Mouse (Mus musculus) erythroid progenitor cell, adult 5-6 weeks (primary cell): ENCODE data around the gene Dstyk. TPM values are rescaled to one million over a fixed set of nuclear protein-coding genes. Genes with fewer than 3 reads are reported as not detected.
"Not testable (repeated sequence)": the region's sequence is repeated elsewhere in the genome, so short reads cannot be mapped to it uniquely, and the experiment has no call there.

Experiments
- ATAC-seq: replicated peaks from 2 replicates; pipeline ENCODE4 v1.8.0; 2016; ENCODE audit warnings: moderate number of reproducible peaks, mild to moderate bottlenecking, moderate TSS enrichment, inconsistent platforms; ENCODE audit not compliant: poor library complexity, low FRiP score, severe bottlenecking
- total RNA-seq, 2 experiments: library from RNA; stranded (forward) in 1 of 2; stranded (reverse) in 1 of 2; fragments of 150-400 nt in 1 of 2; fragments of 186-747, 209-891 nt in 1 of 2; gene quantifications; 2 replicates each; pipeline versions ENCODE4 v1.2.3 to v1.2.4; 2015 to 2017; ENCODE audit warnings: low replicate concordance in 2 of 2

Gene Dstyk
- total RNA-seq, 2 experiments from 2014 or later: 31.4 to 34.3 TPM

- no peak for ATAC-seq
Observed at GRCm38 (mm10) chr1:132431716-132432115, 14.4 kb downstream of the Dstyk start.

GRCm38 (mm10) chr1:132433349-132433748, 16.0 kb downstream of the Dstyk start:
- ATAC-seq: no peak

DNA sequence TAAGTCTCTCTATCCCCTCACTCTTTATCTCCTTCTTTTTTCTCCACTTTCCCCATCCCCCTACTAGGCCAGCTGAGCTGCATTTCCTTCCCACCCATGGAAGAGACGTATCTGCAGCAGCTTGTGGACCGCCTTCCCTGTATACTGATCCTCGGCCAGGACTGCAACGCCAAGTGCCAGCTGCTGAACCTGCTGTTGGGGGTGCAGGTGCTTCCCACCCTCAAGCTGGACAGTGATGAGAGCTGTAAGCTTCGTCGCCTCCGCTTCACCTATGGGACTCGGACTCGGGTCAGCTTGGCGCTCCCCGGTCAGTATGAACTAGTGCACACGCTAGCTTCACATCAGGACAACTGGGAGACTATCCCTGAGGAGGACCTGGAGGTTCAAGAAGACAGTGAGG, 16.7 kb downstream of the Dstyk start:
- no peak for ATAC-seq

DNA sequence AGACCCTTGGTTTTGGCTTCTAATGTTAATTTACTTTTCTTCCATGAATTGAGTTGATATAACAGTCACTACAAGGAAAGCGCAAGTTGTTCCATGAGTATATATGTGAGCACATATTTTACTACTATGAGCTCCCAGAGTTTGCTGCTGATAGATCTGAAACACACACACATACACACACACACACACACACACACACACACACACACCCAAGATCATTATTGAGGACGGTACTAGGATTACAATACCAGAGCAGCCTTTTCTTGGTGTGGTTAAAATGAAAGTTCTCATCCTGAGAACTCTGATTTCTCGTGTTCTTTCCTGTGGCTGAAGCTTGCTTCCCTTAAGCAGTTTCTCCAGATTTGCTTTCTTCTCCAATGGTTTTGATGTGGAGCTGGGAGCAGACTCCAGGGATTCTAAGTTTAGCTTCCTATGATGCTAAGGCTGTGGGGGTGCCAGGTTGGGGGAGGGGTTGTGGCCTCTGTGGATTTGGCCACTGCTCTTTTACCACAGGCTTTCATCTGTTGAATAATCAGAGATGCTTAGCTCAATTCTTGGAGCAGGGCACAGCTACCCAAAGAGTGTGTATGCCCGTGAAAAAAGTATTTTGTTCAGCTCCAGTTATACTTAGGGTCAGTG, 19.1 kb downstream of the Dstyk start:
- ATAC-seq: no peak

GRCm38 (mm10) chr1:132436960-132437359, 19.6 kb downstream of the Dstyk start:
- ATAC-seq: no peak

GRCm38 (mm10) chr1:132437389-132437788, 20.0 kb downstream of the Dstyk start:
- no peak for ATAC-seq

- no peak for ATAC-seq
Observed at GRCm38 (mm10) chr1:132440896-132441435, 23.6 kb downstream of the Dstyk start.

DNA sequence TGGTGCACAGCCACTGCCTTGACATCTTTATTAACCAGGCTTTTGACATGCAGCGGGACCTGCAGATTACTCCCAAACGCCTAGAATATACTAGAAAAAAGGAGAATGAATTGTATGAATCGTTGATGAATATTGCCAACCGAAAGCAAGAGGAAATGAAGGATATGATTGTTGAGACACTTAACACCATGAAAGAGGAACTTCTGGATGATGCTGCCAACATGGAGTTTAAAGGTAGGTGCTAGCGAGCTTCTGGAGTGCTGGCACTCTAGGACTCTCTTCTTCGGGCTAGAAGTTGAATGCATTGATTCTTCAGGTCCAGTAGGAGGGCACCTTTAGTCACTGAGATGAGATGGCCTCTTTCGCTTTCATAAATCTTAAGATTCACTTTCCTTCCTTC, 32.4 kb downstream of the Dstyk start:
- no peak for ATAC-seq

GRCm38 (mm10) chr1:132464651-132465050, 47.3 kb downstream of the Dstyk start:
- no peak for ATAC-seq

GRCm38 (mm10) chr1:132468926-132469325, 51.6 kb downstream of the Dstyk start:
- ATAC-seq: no peak

DNA sequence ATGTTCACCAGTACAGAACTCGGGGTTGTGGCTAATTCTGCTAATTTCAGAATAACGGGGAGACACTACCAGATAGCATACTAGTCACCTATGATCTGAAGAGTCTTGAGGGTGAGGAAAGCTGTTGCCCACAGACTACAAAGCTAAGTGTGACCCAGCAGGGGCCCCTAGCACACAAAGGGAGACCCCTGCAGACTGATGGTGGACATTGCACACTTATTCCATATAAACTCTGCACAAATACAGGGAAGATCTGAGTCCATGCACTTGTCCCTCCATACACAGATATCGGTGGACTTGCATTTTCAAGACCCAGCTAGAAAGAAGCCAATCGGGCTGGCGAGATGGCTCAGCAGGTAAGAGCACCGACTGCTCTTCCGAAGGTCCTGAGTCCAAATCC, 52.2 kb downstream of the Dstyk start:
- ATAC-seq: no peak

DNA sequence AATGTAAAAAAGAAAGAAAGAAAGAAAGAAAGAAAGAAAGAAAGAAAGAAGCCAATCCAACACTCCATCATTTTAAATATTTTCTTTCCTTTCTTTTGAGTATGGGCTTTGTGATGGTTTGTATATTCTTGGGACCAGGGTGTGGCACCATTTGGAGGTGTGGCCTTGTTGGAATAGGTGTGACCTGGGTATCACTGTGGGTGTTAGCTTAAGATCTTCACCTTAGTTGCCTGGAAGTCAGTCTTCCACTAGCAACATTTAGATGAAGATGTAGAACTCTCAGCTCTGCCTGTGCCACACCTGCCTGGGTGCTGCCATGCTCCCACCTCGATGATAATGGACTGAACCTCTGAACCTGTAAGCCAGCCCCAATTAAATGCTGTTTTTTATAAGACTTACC, 52.7 kb downstream of the Dstyk start:
- ATAC-seq: not testable (repeated sequence)

- no peak for ATAC-seq
Observed at GRCm38 (mm10) chr1:132471032-132471431, 53.7 kb downstream of the Dstyk start.

GRCm38 (mm10) chr1:132471499-132471898, 54.1 kb downstream of the Dstyk start:
- ATAC-seq: no peak

- ATAC-seq: no peak
Observed at GRCm38 (mm10) chr1:132472537-132472936, 55.2 kb downstream of the Dstyk start.

- no peak for ATAC-seq
Observed at GRCm38 (mm10) chr1:132474496-132474895, 57.1 kb downstream of the Dstyk start.

DNA sequence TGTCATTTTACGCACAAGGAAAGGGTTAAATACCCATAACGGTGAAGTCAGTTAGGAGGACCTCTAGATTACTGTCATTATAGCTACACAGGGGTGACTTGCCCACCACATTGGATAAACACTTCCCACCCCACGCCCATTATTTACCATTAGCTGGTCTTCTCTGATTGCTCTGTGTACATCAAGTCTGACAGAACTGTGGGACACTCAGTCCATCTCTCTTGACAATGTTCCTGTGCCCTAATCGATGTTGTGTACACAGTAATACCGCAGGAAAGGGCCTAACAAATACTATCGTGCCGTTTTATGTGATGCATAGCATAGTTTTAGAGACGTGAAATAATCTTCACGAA, 59.2 kb downstream of the Dstyk start:
- peak; percentile 45 for ATAC-seq

DNA sequence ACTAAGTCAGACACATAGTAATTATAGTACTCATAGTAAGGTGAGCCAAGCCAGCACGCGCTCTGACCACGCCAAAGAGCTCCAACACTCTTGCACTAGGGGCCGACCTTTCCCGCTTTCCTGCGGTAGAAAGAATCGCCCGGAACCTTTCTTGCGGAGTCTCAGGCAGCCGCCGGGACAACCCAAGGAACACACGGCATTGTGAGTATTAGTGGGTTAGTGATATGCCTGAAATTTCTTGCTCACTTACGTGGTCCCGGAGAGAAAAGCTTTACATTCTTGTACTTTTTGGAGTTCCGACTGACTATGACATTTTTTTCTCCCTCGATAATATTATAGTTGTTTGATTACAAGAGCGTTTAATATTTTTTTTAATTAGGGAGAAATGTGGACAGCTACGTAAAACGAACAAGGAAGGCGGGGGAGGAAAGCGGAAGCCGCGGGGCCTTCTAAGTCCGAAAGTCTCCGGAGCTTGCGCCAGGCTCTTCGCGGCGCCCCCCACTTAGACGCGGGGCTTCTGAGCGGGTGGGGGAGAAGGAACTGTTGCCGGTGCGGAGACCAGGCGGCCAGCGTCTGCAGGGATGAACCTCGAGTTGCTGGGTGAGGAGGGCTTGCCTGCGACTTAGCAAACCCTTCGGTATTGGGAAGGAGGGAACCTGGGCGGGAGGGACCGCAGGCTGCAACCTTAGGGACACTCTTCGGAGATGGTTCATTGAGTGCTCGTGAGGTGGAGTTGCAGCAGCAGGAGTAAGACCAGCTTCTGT, 59.8 kb downstream of the Dstyk start, which contains the start of gene Rbbp5:
Gene Rbbp5, plus strand, starts transcription at position 438 of the 764 bp plus-strand sequence.
- ATAC-seq: peak; percentile 95

DNA sequence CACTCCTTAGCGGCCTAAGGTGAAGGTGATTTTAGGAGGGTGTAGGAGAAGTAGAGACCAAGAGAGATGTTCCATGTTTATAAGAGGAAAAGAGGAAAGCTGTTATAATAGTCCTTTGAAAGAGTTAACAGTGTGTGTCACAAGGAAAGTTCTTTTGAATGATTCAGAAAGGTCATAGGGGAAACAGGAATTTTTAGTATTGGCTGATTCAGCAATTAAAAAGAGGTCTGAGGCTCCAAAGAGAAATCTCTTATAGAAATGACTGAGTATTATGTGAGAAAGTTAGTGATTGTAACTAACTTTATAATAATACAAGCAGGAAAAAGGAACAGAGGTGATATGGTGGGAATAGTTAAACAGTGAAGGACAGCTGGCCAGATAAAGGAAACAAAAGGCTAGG, 62.1 kb downstream of the Dstyk start:
- ATAC-seq: no peak

- ATAC-seq: no peak
Observed at GRCm38 (mm10) chr1:132481619-132482018, 64.3 kb downstream of the Dstyk start.

DNA sequence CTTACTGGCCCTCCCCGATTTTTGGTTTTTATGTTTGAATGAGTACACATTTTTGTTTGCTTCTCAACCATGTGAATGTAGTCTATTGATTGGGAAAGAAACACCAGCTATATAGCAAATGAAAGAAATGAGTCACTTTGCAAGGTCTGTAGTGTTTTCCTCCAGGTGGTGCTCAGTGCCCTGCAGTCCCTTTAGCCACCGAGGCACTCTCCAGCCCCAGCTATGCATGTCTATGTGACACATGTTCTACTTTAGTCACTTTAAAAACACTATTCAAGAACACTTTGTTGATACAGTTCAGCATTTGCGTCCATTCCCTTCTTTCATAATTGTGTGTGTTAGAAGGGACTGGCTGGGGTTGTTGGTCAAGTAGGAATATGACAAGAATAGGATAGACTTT, 65.9 kb downstream of the Dstyk start:
- ATAC-seq: no peak
